Mouse (Mus musculus) hindbrain, postnatal 0 days (tissue): ENCODE data around the gene Copg2. TPM values are rescaled to one million over a fixed set of nuclear protein-coding genes. Genes with fewer than 3 reads are reported as not detected.

Experiments
- ATAC-seq: fragments of 200-750 bp; cut with Nextera tagmentation; 2 replicates; pipeline ENCODE4 v1.8.0; 2017; ENCODE audit warnings: mild to moderate bottlenecking, moderate TSS enrichment, moderate library complexity
- DNase-seq: peaks from one replicate; pipeline ENCODE4 v3.0.0-alpha.2; 2015; ENCODE audit warnings: low spot score
- H3K27ac ChIP-seq: fragments of 300-500 bp; sonication (generic); 2 replicates; pipeline ENCODE4 v1.5.1; 2014; ENCODE audit warnings: mild to moderate bottlenecking
- H3K27me3 ChIP-seq: fragments of 300-500 bp; sonication (generic); 2 replicates; pipeline ENCODE4 v1.6.1; 2014; ENCODE audit warnings: low read length, mixed read lengths; ENCODE audit not compliant: insufficient read depth
- H3K36me3 ChIP-seq: fragments of 300-500 bp; sonication (generic); 2 replicates; pipeline ENCODE4 v1.6.1; 2014; ENCODE audit warnings: low read length, mixed read lengths; ENCODE audit not compliant: insufficient read depth
- H3K4me1 ChIP-seq: fragments of 300-500 bp; sonication (generic); 2 replicates; pipeline ENCODE4 v1.6.1; 2014; ENCODE audit warnings: antibody characterized with exemption, low read length, mixed read lengths; ENCODE audit not compliant: insufficient read depth
- H3K4me2 ChIP-seq: fragments of 300-500 bp; sonication (generic); 2 replicates; pipeline ENCODE4 v1.6.1; 2014; ENCODE audit warnings: low read depth, mild to moderate bottlenecking, low read length, moderate library complexity, mixed read lengths
- H3K4me3 ChIP-seq: fragments of 300-500 bp; sonication (generic); 2 replicates; pipeline ENCODE4 v1.5.1; 2014; ENCODE audit warnings: low read length
- H3K9ac ChIP-seq: fragments of 300-500 bp; sonication (generic); replicated peaks from 2 replicates; pipeline ENCODE4 v1.6.1; 2014; ENCODE audit warnings: mild to moderate bottlenecking, low read length, moderate library complexity, mixed read lengths
- H3K9me3 ChIP-seq: fragments of 300-500 bp; sonication (generic); 2 replicates; pipeline ENCODE4 v1.6.1; 2016; ENCODE audit warnings: low read length, mixed read lengths
- CTCF ChIP-seq: IDR thresholded peaks from 2 replicates; pipeline ENCODE4 v1.5.1; 2016; ENCODE audit warnings: antibody characterized with exemption, control low read depth, low read depth
- WGBS: fragments of 180-500 bp; shearing (Covaris S2); extraction: QIAGEN DNeasy Blood & Tissue Kit; methylation state at CpG from one replicate; pipeline ENCODE4 v1.1.7; 2014; 5-methylcytosine and 5-hydroxymethylcytosine counted together
- polyA plus RNA-seq: library from polyadenylated mRNA; unstranded; fragments of >200 nt; fragmentation: Nextera tagmentation; extraction: Ambion mirVana; gene quantifications from 2 replicates; pipeline ENCODE4 v1.2.1, GENCODE M21; 2015
- total RNA-seq: library from RNA; depleted of rRNA; stranded (reverse); fragments of >200 nt; gene quantifications from 2 replicates; pipeline ENCODE4 v1.2.3, GENCODE M21; 2014; rRNA removed

Copg2 gene
- total RNA-seq (35.6 and 43.5 TPM in 2 replicates), polyA plus RNA-seq (29.7 and 30.7 TPM in 2 replicates)

GRCm38 (mm10) chr6:30896195-30896985 lies at the start of gene Copg2:
Copg2 (minus strand) TSS chr6:30896794.
- WGBS, result 1% methylated on average over 73 of the region's 83 CpGs
- Histone ChIP-seq H3K27me3 (no peaks in the 10 kb centered on the region), H3K4me3 (peak within 1 kb of the TSS; percentile 81), H3K9me3 (no peaks in the 10 kb centered on the region), H3K4me1 (no peaks in the 10 kb centered on the region; the same call in 1 of the 2 replicates), H3K27ac (peak within 1 kb of the TSS; percentile 92), H3K4me2 (peak within 1 kb of the TSS; percentile 65), H3K9ac (peak within 1 kb of the TSS; percentile 86), H3K36me3 (no peaks in the 10 kb centered on the region)
- ATAC-seq (peak; percentile 99), DNase-seq (peak; percentile 95)
- TF ChIP-seq CTCF, result peak; percentile 27; the same call in 1 of the 2 replicates

GRCm38 (mm10) chr6:30939264-30939663 lies 42.7 kb upstream of the Copg2 start:
- DNase-seq, result no peak
- TF ChIP-seq CTCF, result no peak
- no peaks in the 10 kb centered on the region for H3K4me1 ChIP-seq
- H3K4me3 ChIP-seq, result no peak overlapping the region
- ATAC-seq, result no peak
- no peaks in the 10 kb centered on the region for H3K9me3 ChIP-seq
- H3K9ac ChIP-seq, result no peak overlapping the region
- no peak overlapping the region for H3K27ac ChIP-seq
- 71% methylated on average over 5 of the region's 5 CpGs for WGBS
- no peak overlapping the region for H3K4me2 ChIP-seq
- no peaks in the 10 kb centered on the region for H3K36me3 ChIP-seq
- no peaks in the 10 kb centered on the region for H3K27me3 ChIP-seq

DNA sequence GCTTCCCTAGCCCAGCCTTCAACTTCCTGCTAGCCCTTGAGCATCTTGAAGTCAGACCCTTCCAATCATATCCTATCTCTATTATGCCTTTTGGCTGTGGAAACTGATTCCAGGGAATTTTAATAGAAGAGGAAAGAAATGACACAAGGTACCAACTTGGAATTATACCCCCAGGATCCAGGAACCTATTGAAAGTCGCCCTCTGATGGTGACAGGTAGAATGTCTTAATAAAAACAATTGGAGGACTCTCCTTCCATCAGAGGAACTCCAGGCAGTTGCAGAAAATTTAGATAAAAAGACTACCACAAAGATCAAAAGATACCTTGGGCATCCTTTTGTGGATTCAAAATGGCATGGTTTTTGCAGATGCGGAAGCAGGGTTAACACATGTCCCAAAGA lies 26.2 kb upstream of the Copg2 start:
- WGBS, result 46% methylated on average over 2 of the region's 2 CpGs
- H3K4me1 ChIP-seq, result no peaks in the 10 kb centered on the region
- H3K27ac ChIP-seq, result no peak overlapping the region
- H3K36me3 ChIP-seq, result no peaks in the 10 kb centered on the region
- ATAC-seq, result no peak
- no peak overlapping the region for H3K4me2 ChIP-seq
- no peaks in the 10 kb centered on the region for H3K9me3 ChIP-seq
- H3K27me3 ChIP-seq, result no peaks in the 10 kb centered on the region
- no peak overlapping the region for H3K9ac ChIP-seq
- H3K4me3 ChIP-seq, result no peak overlapping the region
- peak; percentile 50 for TF ChIP-seq CTCF
- DNase-seq, result peak; percentile 34

GRCm38 (mm10) chr6:30921826-30922225 lies 25.2 kb upstream of the Copg2 start:
- peak overlapping the region; percentile 46 for H3K4me2 ChIP-seq
- 59% methylated on average over 10 of the region's 11 CpGs for WGBS
- no peaks in the 10 kb centered on the region for H3K4me1 ChIP-seq
- no peak for TF ChIP-seq CTCF
- no peaks in the 10 kb centered on the region for H3K27me3 ChIP-seq
- no peak overlapping the region for H3K4me3 ChIP-seq
- H3K36me3 ChIP-seq, result no peaks in the 10 kb centered on the region
- no peak overlapping the region for H3K9ac ChIP-seq
- no peaks in the 10 kb centered on the region for H3K9me3 ChIP-seq
- no peak for ATAC-seq
- DNase-seq, result no peak
- no peak overlapping the region for H3K27ac ChIP-seq

DNA sequence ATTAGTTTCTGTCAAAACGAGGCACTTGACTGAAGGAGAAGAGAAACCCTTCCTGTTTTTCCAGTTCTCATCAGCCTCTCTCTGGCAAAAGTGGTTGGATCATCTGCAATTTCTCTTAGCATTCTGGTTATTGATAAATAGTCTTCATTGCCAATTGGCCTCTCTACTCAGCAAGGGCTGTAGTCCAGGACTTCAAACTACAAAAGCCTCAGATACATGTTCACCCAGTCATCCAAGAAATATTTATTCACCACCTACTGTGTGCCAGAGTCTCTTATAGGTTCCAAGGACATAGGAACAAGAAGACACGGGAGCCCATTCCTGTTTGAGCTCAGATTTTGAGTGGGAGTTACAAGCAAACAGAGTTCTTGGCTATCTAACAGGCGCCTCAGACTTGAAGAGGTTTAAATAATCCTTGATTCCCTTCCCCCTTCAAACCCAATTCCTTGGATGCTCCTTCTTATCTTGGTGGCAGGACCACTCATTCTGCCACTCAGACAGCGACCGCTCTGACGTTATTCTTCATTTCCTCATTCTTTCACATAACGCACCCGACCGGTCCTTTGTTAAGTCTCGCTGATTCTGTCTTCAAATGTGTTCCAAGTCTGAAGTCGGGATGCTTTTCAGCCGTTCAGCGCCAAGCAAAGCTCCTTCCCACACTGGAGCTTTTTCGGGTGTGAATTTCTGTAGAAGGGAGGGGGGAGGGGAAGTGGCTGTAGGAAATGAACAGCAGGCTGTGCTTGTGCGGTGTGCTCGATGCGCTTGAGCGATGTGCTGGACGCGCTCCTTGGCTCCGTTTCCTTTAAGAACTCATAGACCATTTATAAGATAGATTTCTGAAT lies 24.5 kb upstream of the Copg2 start:
- DNase-seq, result peak; percentile 72
- H3K4me3 ChIP-seq, result peak overlapping the region; percentile 3
- ATAC-seq, result peak; percentile 78; the same call in 1 of the 2 replicates
- peak overlapping the region; percentile 46 for H3K4me2 ChIP-seq
- H3K27me3 ChIP-seq, result no peaks in the 10 kb centered on the region
- no peak overlapping the region; the same call in 1 of the 2 replicates for H3K27ac ChIP-seq
- no peak for TF ChIP-seq CTCF
- no peaks in the 10 kb centered on the region for H3K36me3 ChIP-seq
- WGBS, result 28% methylated on average over 21 of the region's 21 CpGs
- no peaks in the 10 kb centered on the region for H3K4me1 ChIP-seq
- no peaks in the 10 kb centered on the region for H3K9me3 ChIP-seq
- H3K9ac ChIP-seq, result 0 out of 2 replicates have a peak overlapping the region, but pooled peaks have one; percentile 1

- WGBS, result 86% methylated on average over 2 of the region's 2 CpGs
- ATAC-seq, result no peak
- DNase-seq, result no peak
- no peaks in the 10 kb centered on the region for H3K9me3 ChIP-seq
- H3K4me3 ChIP-seq, result no peak within 1 kb of the TSS
- TF ChIP-seq CTCF, result no peak
- no peak within 1 kb of the TSS for H3K9ac ChIP-seq
- H3K36me3 ChIP-seq, result no peaks in the 10 kb centered on the region
- H3K27ac ChIP-seq, result no peak within 1 kb of the TSS
- no peaks in the 10 kb centered on the region for H3K4me1 ChIP-seq
- no peaks in the 10 kb centered on the region for H3K27me3 ChIP-seq
- H3K4me2 ChIP-seq, result no peak within 1 kb of the TSS
Observed at GRCm38 (mm10) chr6:30915473-30915872, 18.9 kb upstream of the Copg2 start, which contains the start of gene Tsga13. Tsga13 (minus strand) TSS chr6:30915573.
